Mouse (Mus musculus): ENCODE results near the gene Olfr995. TPM values are rescaled to one million over a fixed set of nuclear protein-coding genes. Genes with fewer than 3 reads are reported as not detected.

The Olfr995 gene
- polyA plus RNA-seq (2012; fragmentation: generic; extraction: Trizol): not detected
- long read RNA-seq, experiment 1: 0 reads
- long read RNA-seq, experiment 2: 0 reads

GRCm38 (mm10) chr2:85443539-85443938 lies at the start of gene Olfr995:
Gene Olfr995, minus strand, starts transcription at chr2:85443639.
- H3K36me3 ChIP-seq (ENCODE audit: control insufficient read depth, insufficient read depth): no peaks in the 10 kb centered on the region
- no peak within 1 kb of the TSS for H3K4me3 ChIP-seq (ENCODE audit: insufficient read depth, poor library complexity, severe bottlenecking)
- H3ac ChIP-seq (ENCODE audit: control insufficient read depth, insufficient read length, low read depth): no peak within 1 kb of the TSS
- H3K27me3 ChIP-seq (ENCODE audit: control insufficient read depth, insufficient read depth, insufficient read length): no peaks in the 10 kb centered on the region
- H3K79me2 ChIP-seq (ENCODE audit: control insufficient read depth, insufficient read depth): no peaks in the 10 kb centered on the region
- no peak for TF ChIP-seq FOSL1 (IDR thresholded peaks at IDR 0.05; ENCODE audit: insufficient read depth, low read length, poor library complexity, severe bottlenecking)
- no peak for TF ChIP-seq CEBPB (IDR thresholded peaks at IDR 0.05; ENCODE audit: low read depth)
- no peak for TF ChIP-seq MAX (IDR thresholded peaks at IDR 0.05)
- TF ChIP-seq MYOG (IDR thresholded peaks at IDR 0.05; ENCODE audit: control insufficient read depth, extremely low read depth, insufficient read length): no peak
- no peak for TF ChIP-seq MYOD1 (IDR thresholded peaks at IDR 0.05; ENCODE audit: control insufficient read depth, insufficient read length, low read depth)
- TF ChIP-seq USF1 (IDR thresholded peaks at IDR 0.05; ENCODE audit: low read depth): no peak
- TF ChIP-seq CTCF (IDR thresholded peaks at IDR 0.05; ENCODE audit: control insufficient read depth, insufficient read depth, insufficient read length): no peak
- H3K79me3 ChIP-seq (ENCODE audit: low read depth): no peaks in the 10 kb centered on the region

- H3K79me2 ChIP-seq (ENCODE audit: control insufficient read depth, insufficient read depth): no peaks in the 10 kb centered on the region
- H3K4me3 ChIP-seq (ENCODE audit: insufficient read depth, poor library complexity, severe bottlenecking): no peak overlapping the region
- no peaks in the 10 kb centered on the region for H3K27me3 ChIP-seq (ENCODE audit: control insufficient read depth, insufficient read depth, insufficient read length)
- TF ChIP-seq FOSL1 (IDR thresholded peaks at IDR 0.05; ENCODE audit: insufficient read depth, low read length, poor library complexity, severe bottlenecking): no peak
- no peak for TF ChIP-seq MYOD1 (IDR thresholded peaks at IDR 0.05; ENCODE audit: control insufficient read depth, insufficient read length, low read depth)
- no peak for TF ChIP-seq CTCF (IDR thresholded peaks at IDR 0.05; ENCODE audit: control insufficient read depth, insufficient read depth, insufficient read length)
- TF ChIP-seq USF1 (IDR thresholded peaks at IDR 0.05; ENCODE audit: low read depth): no peak
- no peak for TF ChIP-seq MAX (IDR thresholded peaks at IDR 0.05)
- no peak for TF ChIP-seq MYOG (IDR thresholded peaks at IDR 0.05; ENCODE audit: control insufficient read depth, extremely low read depth, insufficient read length)
- no peak for TF ChIP-seq CEBPB (IDR thresholded peaks at IDR 0.05; ENCODE audit: low read depth)
- no peaks in the 10 kb centered on the region for H3K36me3 ChIP-seq (ENCODE audit: control insufficient read depth, insufficient read depth)
- H3ac ChIP-seq (ENCODE audit: control insufficient read depth, insufficient read length, low read depth): no peak overlapping the region
- no peaks in the 10 kb centered on the region for H3K79me3 ChIP-seq (ENCODE audit: low read depth)
These were observed 47.0 kb upstream of the Olfr995 start for GRCm38 (mm10) chr2:85490396-85490795.

GRCm38 (mm10) chr2:85466801-85467325 lies 23.4 kb upstream of the Olfr995 start:
- Histone ChIP-seq H3K79me2 (ENCODE audit: control insufficient read depth, insufficient read depth) (no peaks in the 10 kb centered on the region), H3K36me3 (ENCODE audit: control insufficient read depth, insufficient read depth) (no peaks in the 10 kb centered on the region), H3K4me3 (ENCODE audit: insufficient read depth, poor library complexity, severe bottlenecking) (no peak overlapping the region), H3K79me3 (ENCODE audit: low read depth) (no peaks in the 10 kb centered on the region), H3ac (ENCODE audit: control insufficient read depth, insufficient read length, low read depth) (no peak overlapping the region), H3K27me3 (ENCODE audit: control insufficient read depth, insufficient read depth, insufficient read length) (no peaks in the 10 kb centered on the region)
- TF ChIP-seq CTCF (IDR thresholded peaks at IDR 0.05; ENCODE audit: control insufficient read depth, insufficient read depth, insufficient read length) (no peak), FOSL1 (IDR thresholded peaks at IDR 0.05; ENCODE audit: insufficient read depth, low read length, poor library complexity, severe bottlenecking) (no peak), CEBPB (IDR thresholded peaks at IDR 0.05; ENCODE audit: low read depth) (no peak), MYOG (IDR thresholded peaks at IDR 0.05; ENCODE audit: control insufficient read depth, extremely low read depth, insufficient read length) (no peak), MYOD1 (IDR thresholded peaks at IDR 0.05; ENCODE audit: control insufficient read depth, insufficient read length, low read depth) (no peak), MAX (IDR thresholded peaks at IDR 0.05) (no peak), USF1 (IDR thresholded peaks at IDR 0.05; ENCODE audit: low read depth) (no peak)

GRCm38 (mm10) chr2:85442546-85442945 lies 893 bp downstream of the Olfr995 start:
- H3K79me3 ChIP-seq (ENCODE audit: low read depth): no peaks in the 10 kb centered on the region
- no peaks in the 10 kb centered on the region for H3K36me3 ChIP-seq (ENCODE audit: control insufficient read depth, insufficient read depth)
- no peaks in the 10 kb centered on the region for H3K79me2 ChIP-seq (ENCODE audit: control insufficient read depth, insufficient read depth)
- H3K4me3 ChIP-seq (ENCODE audit: insufficient read depth, poor library complexity, severe bottlenecking): no peak overlapping the region
- TF ChIP-seq MYOG (IDR thresholded peaks at IDR 0.05; ENCODE audit: control insufficient read depth, extremely low read depth, insufficient read length): no peak
- TF ChIP-seq CTCF (IDR thresholded peaks at IDR 0.05; ENCODE audit: control insufficient read depth, insufficient read depth, insufficient read length): no peak
- no peak for TF ChIP-seq FOSL1 (IDR thresholded peaks at IDR 0.05; ENCODE audit: insufficient read depth, low read length, poor library complexity, severe bottlenecking)
- TF ChIP-seq MAX (IDR thresholded peaks at IDR 0.05): no peak
- no peak for TF ChIP-seq MYOD1 (IDR thresholded peaks at IDR 0.05; ENCODE audit: control insufficient read depth, insufficient read length, low read depth)
- no peak for TF ChIP-seq USF1 (IDR thresholded peaks at IDR 0.05; ENCODE audit: low read depth)
- no peak for TF ChIP-seq CEBPB (IDR thresholded peaks at IDR 0.05; ENCODE audit: low read depth)
- H3K27me3 ChIP-seq (ENCODE audit: control insufficient read depth, insufficient read depth, insufficient read length): no peaks in the 10 kb centered on the region
- no peak overlapping the region for H3ac ChIP-seq (ENCODE audit: control insufficient read depth, insufficient read length, low read depth)

- TF ChIP-seq CEBPB (IDR thresholded peaks at IDR 0.05; ENCODE audit: low read depth) (no peak), MAX (IDR thresholded peaks at IDR 0.05) (no peak), MYOD1 (IDR thresholded peaks at IDR 0.05; ENCODE audit: control insufficient read depth, insufficient read length, low read depth) (no peak), USF1 (IDR thresholded peaks at IDR 0.05; ENCODE audit: low read depth) (no peak), FOSL1 (IDR thresholded peaks at IDR 0.05; ENCODE audit: insufficient read depth, low read length, poor library complexity, severe bottlenecking) (no peak), MYOG (IDR thresholded peaks at IDR 0.05; ENCODE audit: control insufficient read depth, extremely low read depth, insufficient read length) (no peak), CTCF (IDR thresholded peaks at IDR 0.05; ENCODE audit: control insufficient read depth, insufficient read depth, insufficient read length) (no peak)
- H3ac ChIP-seq (ENCODE audit: control insufficient read depth, insufficient read length, low read depth): no peak within 1 kb of the TSS
- H3K36me3 ChIP-seq (ENCODE audit: control insufficient read depth, insufficient read depth): no peaks in the 10 kb centered on the region
- no peaks in the 10 kb centered on the region for H3K79me2 ChIP-seq (ENCODE audit: control insufficient read depth, insufficient read depth)
- no peaks in the 10 kb centered on the region for H3K27me3 ChIP-seq (ENCODE audit: control insufficient read depth, insufficient read depth, insufficient read length)
- H3K79me3 ChIP-seq (ENCODE audit: low read depth): no peaks in the 10 kb centered on the region
- H3K4me3 ChIP-seq (ENCODE audit: insufficient read depth, poor library complexity, severe bottlenecking): no peak within 1 kb of the TSS
These were observed 7.1 kb downstream of the Olfr995 start, which contains the start of gene Olfr994 for GRCm38 (mm10) chr2:85436351-85436750. Gene Olfr994, minus strand, starts transcription at chr2:85436451.

All from C2C12 (cell line).